In genomic region chr8:82887234-82887633, GRCm38 (mm10) we compare ENCODE assay signal across 15 mouse cellular contexts.
"Had no signal": no experiment of that assay in that cellular context is flagged by ENCODE, and none has a peak within 500 bp of the region (broad histone marks: within the 10 kb centered on the region; RNA-seq: fewer than 3 reads in every experiment).

No protein-coding gene starts in this region.

- H3K9ac ChIP-seq: neural tube, embryonic 15.5 days; stomach, embryonic 15.5 days had no signal

- DNase-seq: retina, postnatal 1 day; right cerebral cortex, adult 18-20 months; right cerebral cortex, postnatal 14 days; right cerebral cortex, postnatal 25 days; right cerebral cortex, postnatal 4 days; spleen, adult 18-20 months; thymus, adult 18-20 months; thymus, adult 2 months; thymus, postnatal 14 days; thymus, postnatal 25 days; thymus, postnatal 36 days; thymus, postnatal 4 days had no signal

- H3K9me3 ChIP-seq: neural tube, embryonic 15.5 days; stomach, embryonic 15.5 days had no signal

- H3K4me3 ChIP-seq: neural tube, embryonic 15.5 days; stomach, embryonic 15.5 days had no signal

- H3K4me2 ChIP-seq: neural tube, embryonic 15.5 days; stomach, embryonic 15.5 days had no signal

- H3K27ac ChIP-seq: neural tube, embryonic 15.5 days; stomach, embryonic 15.5 days; stomach, postnatal 0 days had no signal

- H3K4me1 ChIP-seq: stomach, embryonic 15.5 days had no signal

- H3K36me3 ChIP-seq: neural tube, embryonic 15.5 days; stomach, embryonic 15.5 days had no signal

- H3K27me3 ChIP-seq: neural tube, embryonic 15.5 days; stomach, embryonic 15.5 days had no signal
